Mouse (Mus musculus) heart, postnatal 0 days (tissue): ENCODE results near the gene Ciz1.

Experiments
- CTCF ChIP-seq: IDR thresholded peaks from 2 replicates; pipeline ENCODE4 v1.5.1; 2016; ENCODE audit warnings: antibody characterized with exemption, control low read depth, low read depth
- EP300 ChIP-seq: IDR thresholded peaks from 2 replicates; pipeline ENCODE4 v1.6.1; 2016; ENCODE audit warnings: antibody characterized with exemption, low read depth

DNA sequence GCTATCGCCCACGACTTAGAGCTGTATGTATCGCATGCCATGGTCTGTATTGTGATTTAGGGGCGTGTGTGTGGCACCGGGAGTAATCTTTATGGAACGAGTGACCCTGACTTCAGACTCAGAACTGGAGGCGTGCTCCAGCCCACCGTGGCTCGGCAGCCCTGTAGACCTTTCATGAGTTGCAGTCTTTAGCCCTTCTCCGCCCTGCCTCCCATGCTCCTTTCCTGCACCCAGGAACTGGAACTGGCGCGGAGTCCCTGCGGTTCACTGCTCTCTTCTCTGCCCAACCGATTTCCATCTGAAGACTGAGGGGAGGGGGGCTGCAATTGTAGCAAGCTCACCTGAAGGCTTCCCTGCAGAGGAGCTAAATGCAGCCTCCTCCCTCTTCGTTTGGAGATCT lies 44.6 kb downstream of the Ciz1 start:
- TF ChIP-seq CTCF = no peak
- TF ChIP-seq EP300 = no peak
